Mouse (Mus musculus) large intestine, adult 2 months (tissue): ENCODE data around the gene Ccr10. TPM values are rescaled to one million over a fixed set of nuclear protein-coding genes. Genes with fewer than 3 reads are reported as not detected.

Source experiments
- DNase-seq: peaks from one replicate; pipeline ENCODE4 v3.0.0-alpha.2; 2012; ENCODE audit warnings: low read depth, low spot score
- WGBS: fragments of 180-500 bp; shearing (Covaris S2); methylation state at CpG from one replicate; pipeline ENCODE4 v1.1.7; 2018; 5-methylcytosine and 5-hydroxymethylcytosine counted together
- polyA plus RNA-seq: library from polyadenylated mRNA; depleted of rRNA; stranded (reverse); fragments of >200 nt; gene quantifications from 2 replicates; pipeline ENCODE4 v1.2.3, GENCODE M21; 2012; rRNA removed

Gene Ccr10
- polyA plus RNA-seq = 9.2 and 16.9 TPM in 2 replicates

GRCm38 (mm10) chr11:101174851-101175628 is at the start of gene Ccr10:
TSS of gene Ccr10 (minus strand) at chr11:101175443.
- WGBS = 30% methylated on average over 14 of the region's 14 CpGs
- DNase-seq = no peak

DNA sequence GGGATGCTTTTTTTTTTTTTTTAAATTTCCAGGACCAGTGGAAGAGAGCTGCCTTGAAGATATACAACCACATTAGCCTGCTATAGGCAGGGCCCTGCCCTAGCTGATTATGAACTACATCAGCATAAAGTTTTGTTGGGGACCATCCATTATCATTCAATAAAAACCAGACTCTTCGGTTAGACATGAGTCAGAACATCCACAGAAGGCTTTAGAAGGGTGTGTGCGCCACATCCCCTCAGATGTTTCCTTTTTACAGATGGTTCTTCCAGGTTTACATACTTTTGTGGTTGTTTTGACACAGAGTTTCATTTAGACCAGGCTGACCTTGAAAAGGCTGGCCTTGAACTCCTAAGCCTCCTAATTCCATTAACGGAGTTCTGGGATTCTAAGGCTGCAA is 49.1 kb upstream of the Ccr10 start:
- no peak for DNase-seq
- 52% methylated on average over 3 of the region's 3 CpGs for WGBS

DNA sequence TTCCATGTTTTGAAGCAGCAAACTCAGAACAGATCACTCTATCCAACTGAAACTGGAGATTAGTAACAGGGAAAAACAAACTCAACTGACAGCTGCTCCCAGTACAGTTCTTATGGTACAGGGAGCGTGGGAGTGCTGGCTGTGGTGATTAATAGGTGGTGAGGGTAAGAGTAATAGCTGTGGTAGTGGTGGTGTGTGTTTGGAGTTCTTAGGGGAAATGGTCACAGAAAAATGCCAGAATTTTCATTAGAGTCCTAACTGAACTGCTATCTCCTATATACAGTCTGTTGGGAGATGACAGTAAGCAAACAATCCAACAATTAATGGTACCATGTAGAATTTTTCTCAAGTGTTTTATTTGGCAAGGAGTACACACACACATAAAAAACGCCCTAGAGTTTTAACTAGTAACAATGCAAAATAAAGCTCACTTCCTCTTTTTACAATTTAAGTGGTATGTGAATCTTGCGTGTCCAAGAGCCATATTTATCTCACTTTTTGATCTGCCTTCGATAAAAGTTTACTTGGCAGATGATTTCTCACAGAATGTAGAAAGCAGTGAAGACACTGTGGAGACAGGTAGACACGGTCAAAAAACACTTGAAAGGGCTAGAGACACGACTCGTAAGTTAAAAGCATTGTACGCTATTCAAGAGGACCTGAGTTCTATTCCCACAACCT is 46.2 kb upstream of the Ccr10 start:
- no peak for DNase-seq
- 49% methylated on average over 8 of the region's 8 CpGs for WGBS

DNA sequence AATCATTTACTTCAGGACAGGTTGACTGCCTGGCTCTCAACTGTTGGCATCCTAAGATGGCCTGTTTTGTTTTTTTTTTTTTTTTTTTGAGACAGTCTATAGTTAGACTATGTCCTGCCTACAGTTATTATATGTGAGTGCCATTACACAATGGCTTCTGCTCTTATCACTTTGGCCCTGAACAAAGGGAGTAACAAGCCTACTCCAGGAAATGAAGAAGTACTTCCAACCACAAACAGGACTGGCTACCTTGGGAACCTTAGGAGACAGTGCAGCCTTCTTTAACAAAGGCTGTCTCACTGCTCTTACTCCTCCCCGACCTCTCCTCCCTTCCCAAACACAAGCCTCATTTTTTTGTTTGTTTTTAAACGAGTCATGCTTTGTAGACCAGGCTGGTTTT is 45.6 kb upstream of the Ccr10 start:
- 20% methylated on average over 2 of the region's 2 CpGs for WGBS
- DNase-seq = no peak

GRCm38 (mm10) chr11:101218436-101219055 is 43.3 kb upstream of the Ccr10 start:
- DNase-seq = no peak
- 83% methylated on average over 10 of the region's 10 CpGs for WGBS

DNA sequence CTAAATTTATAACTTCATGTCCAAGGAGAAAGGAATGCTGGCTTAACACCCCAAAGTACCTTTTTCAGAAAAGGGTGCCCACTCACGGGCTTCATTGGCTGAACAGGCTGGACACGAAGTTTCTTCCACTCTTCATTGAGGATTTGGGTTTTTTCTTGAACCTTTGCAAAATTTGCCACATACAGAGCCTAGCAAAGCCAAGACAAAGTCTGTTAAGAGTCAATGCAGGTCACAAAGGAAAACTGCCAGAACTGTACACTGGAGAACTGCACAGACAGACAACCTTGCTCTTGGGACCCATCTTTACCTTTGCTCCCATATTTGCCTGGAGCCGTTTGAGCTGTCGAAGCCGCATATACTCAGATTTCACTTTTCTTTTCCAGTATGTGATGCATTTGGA is 41.7 kb upstream of the Ccr10 start:
- no peak for DNase-seq
- WGBS = 90% methylated on average over 5 of the region's 5 CpGs

DNA sequence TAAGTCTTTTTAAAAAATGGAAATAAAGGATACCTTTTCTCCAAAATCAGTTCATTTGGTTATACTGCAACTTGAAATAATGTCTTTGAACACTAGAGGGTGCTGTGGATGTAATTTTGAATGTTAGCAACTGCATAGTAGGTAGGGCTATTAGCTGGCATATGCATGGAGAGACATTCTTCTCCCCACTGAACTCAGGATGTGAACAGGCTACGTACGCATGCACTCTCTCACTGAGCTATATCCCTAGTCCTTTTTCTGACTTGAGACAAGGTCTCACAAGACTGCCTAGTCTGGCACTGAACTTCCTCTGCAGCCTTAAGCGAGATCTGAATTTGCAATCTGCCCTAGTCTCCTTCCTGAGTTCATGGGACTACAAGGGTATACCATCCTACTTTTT is 36.7 kb upstream of the Ccr10 start:
- peak; percentile 73 for DNase-seq
- 45% methylated on average over 3 of the region's 3 CpGs for WGBS

DNA sequence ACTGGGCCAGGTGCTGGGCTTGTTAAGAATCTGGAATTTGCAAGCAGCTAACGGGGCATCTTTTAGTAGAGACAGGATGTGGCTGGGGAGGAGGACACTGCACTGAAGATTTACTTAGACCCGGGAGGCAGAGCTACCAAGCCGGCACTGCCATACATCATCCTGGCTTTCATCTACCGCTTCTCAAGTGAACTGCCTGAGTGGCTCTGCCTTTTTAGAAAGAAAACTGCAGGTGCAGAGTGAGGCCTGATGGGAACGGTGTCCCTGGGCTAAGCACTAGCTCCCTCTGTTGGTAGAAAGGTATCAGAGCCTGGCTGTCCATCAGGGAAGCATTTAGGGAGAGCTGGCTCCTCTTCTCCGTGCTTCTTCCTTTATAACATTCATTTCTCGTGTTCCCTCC is 25.7 kb upstream of the Ccr10 start:
- 38% methylated on average over 7 of the region's 7 CpGs for WGBS
- DNase-seq = no peak

DNA sequence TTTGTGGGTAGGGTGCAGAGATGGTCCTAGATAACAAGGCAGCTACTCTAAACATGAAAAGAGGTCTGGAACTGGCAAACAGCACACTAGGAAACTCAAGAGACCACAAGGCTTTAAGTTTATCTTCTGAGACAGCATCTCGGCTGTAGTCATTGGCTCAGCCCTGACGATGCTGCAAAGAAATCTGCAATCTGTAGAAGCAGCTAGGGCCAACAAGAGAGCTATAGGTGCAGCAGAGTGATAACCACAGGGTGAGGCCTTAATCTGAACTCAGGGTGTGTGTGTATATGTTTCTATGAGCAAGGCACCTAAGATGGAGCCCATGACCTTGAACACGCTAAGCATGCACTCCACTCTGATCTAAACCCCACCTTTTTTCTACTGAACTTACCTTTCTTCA is 24.3 kb upstream of the Ccr10 start:
- DNase-seq = no peak
- 91% methylated on average over 3 of the region's 3 CpGs for WGBS

DNA sequence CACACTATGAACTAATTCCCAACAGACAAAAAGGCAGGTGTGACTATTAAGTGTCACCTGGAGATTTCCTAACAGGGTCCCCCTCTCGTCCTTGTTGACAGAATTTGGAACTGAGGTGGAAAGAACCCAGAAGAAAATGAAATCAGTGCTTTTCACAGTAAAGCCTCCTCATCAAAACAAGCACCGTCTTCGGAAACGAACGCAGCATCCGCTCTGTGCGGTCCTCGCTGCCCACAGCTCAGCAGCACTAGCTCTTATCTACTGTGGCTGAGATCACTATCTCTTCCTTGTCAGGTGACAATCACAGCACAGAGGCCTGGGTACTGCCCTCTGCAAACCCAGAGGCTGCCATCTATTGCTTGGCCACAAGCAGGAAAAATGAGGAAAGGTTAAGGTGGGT is 20.9 kb upstream of the Ccr10 start:
- DNase-seq = no peak
- WGBS = 95% methylated on average over 8 of the region's 8 CpGs

- WGBS = 85% methylated on average over 8 of the region's 8 CpGs
- DNase-seq = no peak
These were observed 20.3 kb upstream of the Ccr10 start for GRCm38 (mm10) chr11:101195571-101195970.

- WGBS = 74% methylated on average over 1 of the region's 1 CpGs
These were observed 19.9 kb upstream of the Ccr10 start for GRCm38 (mm10) chr11:101195101-101195500.

DNA sequence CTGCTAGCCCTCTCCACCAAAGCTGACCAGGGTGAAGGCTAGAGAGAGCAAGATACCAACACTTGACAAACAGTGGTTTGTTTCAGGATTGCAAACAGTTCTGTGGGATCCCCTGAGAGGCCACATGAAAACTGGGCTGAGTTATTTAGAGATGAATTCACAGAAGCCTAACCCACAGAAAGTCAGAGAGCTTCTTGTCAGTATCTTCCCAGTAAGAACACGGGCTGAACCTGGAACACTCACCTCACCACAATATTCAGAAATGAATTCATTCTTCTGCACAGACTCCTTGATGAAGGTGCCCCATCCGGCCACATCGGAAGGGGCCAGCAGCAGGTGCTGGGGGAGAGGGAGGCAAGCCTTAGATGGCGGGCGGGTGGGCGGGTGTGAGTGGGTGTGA is 19.4 kb upstream of the Ccr10 start:
- no peak for DNase-seq
- WGBS = 89% methylated on average over 6 of the region's 6 CpGs

More at GRCm38 (mm10) chr11:101195101-101195500, 19.9 kb upstream of the Ccr10 start:
- no peak for DNase-seq

- WGBS = 59% methylated on average over 5 of the region's 5 CpGs
- no peak for DNase-seq
These were observed 18.9 kb upstream of the Ccr10 start for GRCm38 (mm10) chr11:101194137-101194536.

DNA sequence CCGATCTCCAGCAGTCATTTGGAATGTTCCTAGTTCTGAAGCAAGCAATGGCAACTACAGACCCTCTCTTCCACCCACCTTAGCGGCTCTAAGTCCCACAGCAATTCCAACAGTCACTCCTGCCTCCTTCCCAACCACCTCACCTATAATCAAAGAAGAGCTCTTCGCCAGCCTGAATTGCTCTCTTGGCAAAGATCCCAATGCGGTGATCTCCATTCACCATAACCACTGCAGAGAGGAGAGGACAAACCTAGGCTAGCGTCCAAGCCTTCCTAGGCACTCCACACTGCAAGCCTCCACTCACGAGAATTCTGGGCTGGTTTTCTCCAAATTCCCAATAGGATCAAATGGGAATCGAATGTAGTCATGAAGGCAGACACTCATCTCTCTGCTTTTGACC is 17.8 kb upstream of the Ccr10 start:
- 84% methylated on average over 7 of the region's 7 CpGs for WGBS
- DNase-seq = no peak

DNA sequence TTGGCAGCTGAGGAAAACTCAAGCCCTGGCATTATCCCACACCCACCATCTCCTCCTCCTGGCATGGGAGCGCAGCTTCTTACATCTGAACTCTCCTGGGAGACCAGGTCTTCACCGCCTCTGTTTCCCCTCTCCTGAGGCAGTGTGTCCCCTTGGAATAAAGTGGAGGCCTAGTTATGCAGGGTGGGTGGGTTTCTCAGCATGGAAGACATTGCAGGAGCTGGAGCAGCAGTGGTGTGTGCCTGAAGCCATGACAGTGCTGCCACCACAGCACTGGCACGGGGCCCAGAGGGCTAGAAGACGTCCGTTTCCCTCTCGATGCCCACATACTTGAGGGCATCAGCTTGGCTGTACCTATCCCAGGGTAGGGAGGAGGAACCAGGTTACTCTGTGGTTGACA is 17.4 kb upstream of the Ccr10 start:
- 85% methylated on average over 6 of the region's 6 CpGs for WGBS

GRCm38 (mm10) chr11:101191919-101192470 is 16.8 kb upstream of the Ccr10 start:
- whole genome bisulfite sequencing = 72% methylated on average over 4 of the region's 4 CpGs
- DNase-seq = no peak

More for the DNA sequence above, 17.4 kb upstream of the Ccr10 start:
- DNase-seq = no peak

- WGBS = 68% methylated on average over 17 of the region's 17 CpGs
- DNase-seq = no peak
These were observed 16.0 kb upstream of the Ccr10 start for GRCm38 (mm10) chr11:101190913-101191907.

- DNase-seq = no peak
- 65% methylated on average over 8 of the region's 8 CpGs for WGBS
These were observed 15.1 kb upstream of the Ccr10 start for GRCm38 (mm10) chr11:101190181-101190912.
